Mouse (Mus musculus): Measurements from ENCODE around the gene Kif1b. TPM values are rescaled to one million over a fixed set of nuclear protein-coding genes. Genes with fewer than 3 reads are reported as not detected.

Kif1b gene
- total RNA-seq (2021), result 100 to 1,000 TPM; 221 to 265 TPM
- long read RNA-seq, experiment 1, full-length matches to known transcripts, result 5 of 110 reads
- long read RNA-seq, experiment 1, partial matches to known transcripts, result 11 of 110 reads
- long read RNA-seq, experiment 1, other reads (novel, unspliced or antisense), result 94 of 110 reads
- long read RNA-seq, experiment 2, full-length matches to known transcripts, result 5 of 222 reads
- long read RNA-seq, experiment 2, partial matches to known transcripts, result 40 of 222 reads
- long read RNA-seq, experiment 2, other reads (novel, unspliced or antisense), result 177 of 222 reads

DNA sequence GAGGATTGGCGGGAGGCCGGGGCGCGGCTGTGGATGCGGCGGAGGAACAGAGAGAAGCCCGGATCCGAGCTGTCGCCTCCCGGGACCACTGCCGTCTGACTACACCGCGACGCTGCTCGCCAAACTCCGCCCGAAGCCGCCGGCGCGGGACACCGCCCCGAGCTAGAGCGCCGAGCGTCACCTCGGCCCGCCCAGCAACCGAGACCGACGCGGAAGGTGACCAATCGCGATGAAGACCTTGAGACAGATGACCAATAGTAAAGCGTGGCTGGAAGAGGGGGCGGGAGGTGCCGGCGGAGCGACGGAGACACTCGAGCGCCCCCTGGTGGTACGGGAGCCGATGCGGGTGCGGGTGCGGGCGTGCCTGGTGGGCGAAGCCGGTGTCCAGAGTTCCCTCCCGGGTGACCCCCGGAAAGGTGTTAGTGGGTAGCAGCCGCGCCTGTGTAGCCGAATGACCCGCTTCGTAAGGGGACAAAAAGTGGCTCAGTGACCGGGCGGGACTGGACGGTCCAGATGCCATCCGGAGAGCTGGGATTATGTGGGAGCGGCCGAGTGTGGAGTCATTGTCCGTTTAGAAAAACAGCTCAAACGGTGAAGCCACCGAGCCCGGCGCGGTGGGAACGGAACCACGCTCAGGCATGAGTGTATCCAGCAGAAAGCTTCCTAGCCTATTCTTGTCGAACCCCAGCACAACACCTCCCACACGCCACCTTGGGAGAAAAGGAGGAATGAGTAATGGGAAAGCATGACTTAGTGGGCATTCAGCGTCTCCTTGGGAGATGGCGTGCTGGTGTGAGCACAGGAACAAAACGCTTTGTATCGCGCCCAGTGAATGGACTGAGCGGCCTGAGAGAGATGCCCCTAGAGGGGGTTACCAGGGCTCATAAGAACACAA is at the start of gene Kif1b:
TSS of gene Kif1b (minus strand) at position 98 of the 895 bp plus-strand sequence.
- intact Hi-C loops (cut with DNase I; ENCODE audit: low total_unique reads), result no loop called here
- peak; percentile 98 for DNase-seq

DNA sequence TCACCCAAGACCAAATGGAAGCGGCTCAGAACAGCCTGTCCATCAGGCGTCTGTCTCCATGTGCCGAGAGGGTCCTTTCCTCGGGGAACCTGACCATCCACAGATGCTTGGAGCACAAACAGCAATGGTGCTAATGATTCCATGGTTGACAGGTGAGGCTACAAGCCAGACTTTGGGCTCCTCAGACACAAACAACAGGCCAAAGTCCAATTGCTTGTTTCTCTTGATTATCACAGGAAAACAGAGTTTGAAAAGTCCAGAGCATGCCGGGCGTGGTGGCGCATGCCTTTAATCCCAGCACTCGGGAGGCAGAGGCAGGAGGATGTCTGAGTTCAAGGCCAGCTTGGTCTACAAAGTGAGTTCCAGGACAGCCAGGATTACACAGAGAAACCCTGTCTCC is 47.2 kb upstream of the Kif1b start:
- intact Hi-C loops (cut with DNase I; ENCODE audit: low total_unique reads), result no loop called here
- no peak for DNase-seq

DNA sequence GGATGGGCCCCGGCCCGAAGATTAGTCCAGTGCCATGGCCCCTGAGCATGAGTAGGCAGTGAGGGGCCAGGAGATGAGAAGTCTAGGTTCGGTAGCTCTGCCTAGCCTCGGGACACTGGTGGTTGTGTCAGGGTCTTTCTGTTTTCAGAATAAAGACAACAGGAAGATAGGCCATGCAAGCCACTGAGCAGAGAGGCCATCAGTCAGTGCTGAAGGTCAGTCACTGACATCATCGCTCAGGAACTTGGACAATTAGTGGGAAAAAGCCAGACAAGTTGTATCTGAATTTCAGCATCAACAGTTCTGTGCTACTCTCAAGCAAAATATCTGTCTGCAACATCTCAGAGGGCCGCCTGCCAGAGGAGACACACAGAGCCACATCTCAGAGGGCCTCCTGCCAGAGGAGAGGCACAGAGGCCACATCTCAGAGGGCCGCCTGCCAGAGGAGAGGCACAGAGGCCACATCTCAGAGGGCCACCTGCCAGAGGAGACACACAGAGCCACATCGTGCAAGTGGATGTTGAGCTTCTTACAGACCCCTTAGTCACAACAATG is 44.2 kb upstream of the Kif1b start:
- DNase-seq, result peak; percentile 28
- intact Hi-C loops (cut with DNase I; ENCODE audit: low total_unique reads), result no loop called here

GRCm38 (mm10) chr4:149348963-149349362 is 41.5 kb upstream of the Kif1b start:
- no peak for DNase-seq
- intact Hi-C loops (cut with DNase I; ENCODE audit: low total_unique reads), result no loop called here

DNA sequence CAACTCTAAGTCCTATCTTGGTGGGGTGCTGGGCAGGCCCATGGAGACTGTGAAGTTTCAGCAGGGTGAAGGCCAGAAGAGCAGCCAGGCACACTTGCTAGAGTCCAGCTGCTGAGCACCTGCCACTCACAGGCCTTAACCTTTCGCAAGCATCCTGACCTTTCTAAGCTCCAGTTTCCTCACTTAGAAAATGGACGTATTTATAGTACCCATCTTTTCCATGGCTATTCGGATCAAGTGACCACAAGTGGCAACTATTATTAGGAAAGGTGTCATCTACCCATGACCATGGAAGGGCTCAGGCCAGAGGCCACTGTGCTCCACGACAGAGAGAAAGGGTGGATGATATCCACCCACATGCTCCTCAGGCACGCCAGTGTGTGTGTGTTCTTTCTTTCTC is 38.4 kb upstream of the Kif1b start:
- intact Hi-C loops (cut with DNase I; ENCODE audit: low total_unique reads), result no loop called here
- peak; percentile 59 for DNase-seq

DNA sequence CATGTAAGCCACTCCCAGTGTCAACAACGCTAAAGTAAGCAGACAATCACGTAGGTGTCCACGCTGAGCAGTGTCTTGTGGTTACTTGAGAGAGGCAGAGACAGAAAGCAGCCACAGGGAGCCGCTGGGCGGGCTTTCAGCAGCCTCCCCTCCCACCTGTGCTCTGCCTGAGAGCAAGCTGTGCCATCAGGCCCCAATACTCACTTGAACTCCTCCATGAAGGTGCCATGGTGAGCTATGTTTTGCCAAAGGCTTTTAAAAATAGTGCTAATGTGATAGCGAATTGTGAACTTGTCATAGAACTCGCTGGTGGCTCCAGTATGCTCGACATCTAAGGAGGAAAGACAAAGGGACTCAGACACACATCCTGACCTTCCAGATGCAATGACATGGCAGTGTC is 36.8 kb upstream of the Kif1b start:
- no peak for DNase-seq
- intact Hi-C loops (cut with DNase I; ENCODE audit: low total_unique reads), result no loop called here

DNA sequence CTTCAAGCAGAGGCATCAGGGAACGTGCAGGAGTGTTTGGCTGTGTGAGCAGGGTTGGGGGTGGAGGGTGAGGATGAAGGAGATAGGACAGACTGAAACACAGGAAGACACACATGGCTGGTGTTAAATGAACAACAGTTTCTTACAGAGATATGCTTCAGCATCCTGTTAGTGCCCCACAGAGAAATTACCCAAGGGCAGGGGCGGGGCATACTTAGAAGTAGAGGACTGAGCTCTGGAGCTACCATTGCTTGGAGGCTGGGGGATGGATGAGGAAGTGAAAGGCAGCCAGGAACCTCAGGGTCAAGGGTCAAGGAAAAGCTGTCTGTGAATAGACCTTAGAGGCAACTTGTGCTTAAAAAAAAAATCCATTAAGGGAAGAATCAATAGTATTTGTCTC is 33.2 kb upstream of the Kif1b start:
- no peak for DNase-seq
- intact Hi-C loops (cut with DNase I; ENCODE audit: low total_unique reads), result no loop called here

- no peak for DNase-seq
- intact Hi-C loops (cut with DNase I; ENCODE audit: low total_unique reads), result loop anchor here (10.0 kb wide), 1 partner anchor 175 kb away; the partner anchor contains the start of gene Pgd
Observed at GRCm38 (mm10) chr4:149339426-149340214, 32.1 kb upstream of the Kif1b start.

GRCm38 (mm10) chr4:149338137-149338536 is 30.6 kb upstream of the Kif1b start:
- intact Hi-C loops (cut with DNase I; ENCODE audit: low total_unique reads), result loop anchor here (10.0 kb wide), 1 partner anchor 173 kb away; the partner anchor contains the start of gene Pgd
- DNase-seq, result no peak

- peak; percentile 23 for DNase-seq
- intact Hi-C loops (cut with DNase I; ENCODE audit: low total_unique reads), result loop anchor here (10.0 kb wide), 1 partner anchor 173 kb away; the partner anchor contains the start of gene Pgd
Observed at GRCm38 (mm10) chr4:149337353-149337752, 29.9 kb upstream of the Kif1b start.

DNA sequence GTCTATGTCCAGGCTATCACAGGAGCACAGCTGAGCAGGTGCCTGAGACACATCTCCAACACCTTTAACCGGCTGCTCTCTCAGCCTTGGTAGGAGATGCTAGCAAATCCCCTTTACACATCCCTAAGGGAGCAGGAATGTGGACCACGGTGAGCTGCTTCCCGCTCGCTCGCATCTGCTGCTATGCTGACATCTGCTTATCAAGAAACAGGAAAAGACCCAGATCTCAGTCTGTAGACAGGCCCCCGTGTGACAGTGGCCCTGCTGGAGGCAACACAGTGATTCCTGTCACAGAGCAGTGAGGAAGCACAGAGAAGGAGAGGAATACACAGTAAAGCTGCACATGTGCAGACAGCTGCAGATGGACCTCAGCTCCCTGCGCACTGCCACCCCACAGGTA is 28.8 kb upstream of the Kif1b start:
- no peak for DNase-seq
- intact Hi-C loops (cut with DNase I; ENCODE audit: low total_unique reads), result loop anchor here (10.0 kb wide), 1 partner anchor 172 kb away; the partner anchor contains the start of gene Pgd

DNA sequence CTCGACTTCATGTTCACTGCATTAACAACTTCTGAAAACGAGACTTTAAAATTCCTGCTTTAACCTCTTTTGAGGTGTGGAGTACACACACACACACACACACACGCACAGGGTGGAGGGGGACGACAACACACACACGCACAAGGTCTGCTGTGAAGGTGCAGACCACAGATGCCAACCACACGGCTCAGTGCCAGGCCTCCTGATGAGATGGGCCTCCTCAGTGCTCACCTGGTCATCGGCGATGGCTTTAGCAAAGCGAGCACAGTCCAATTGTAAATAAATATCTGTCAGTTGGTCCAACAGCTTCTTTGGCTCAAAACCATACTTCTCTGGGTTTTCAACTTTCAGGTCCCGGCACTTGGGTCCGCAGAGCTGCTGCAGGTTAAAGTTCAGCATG is 27.4 kb upstream of the Kif1b start:
- DNase-seq, result no peak
- intact Hi-C loops (cut with DNase I; ENCODE audit: low total_unique reads), result loop anchor here (10.0 kb wide), 1 partner anchor 170 kb away; the partner anchor contains the start of gene Pgd

DNA sequence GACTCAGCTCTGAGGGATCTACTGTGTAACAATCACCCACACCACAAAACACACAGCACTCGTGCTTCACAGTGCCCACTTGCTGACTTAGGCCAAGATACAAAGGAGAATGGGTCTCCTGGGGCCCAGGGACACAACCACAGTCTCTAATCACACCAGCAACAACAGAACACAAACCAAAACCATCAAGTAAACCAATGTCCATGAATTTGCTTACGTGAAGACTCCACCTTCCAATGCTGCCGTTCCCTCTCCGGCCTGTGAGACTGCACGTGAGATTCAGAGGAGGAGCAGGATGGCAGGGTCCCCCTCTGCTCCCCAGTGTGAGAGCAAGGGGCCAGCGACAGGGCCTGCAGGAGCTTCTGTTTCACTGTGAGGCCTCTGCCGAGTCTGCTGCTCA is 25.2 kb upstream of the Kif1b start:
- no peak for DNase-seq
- intact Hi-C loops (cut with DNase I; ENCODE audit: low total_unique reads), result loop anchor here (10.0 kb wide), 1 partner anchor 168 kb away; the partner anchor contains the start of gene Pgd

DNA sequence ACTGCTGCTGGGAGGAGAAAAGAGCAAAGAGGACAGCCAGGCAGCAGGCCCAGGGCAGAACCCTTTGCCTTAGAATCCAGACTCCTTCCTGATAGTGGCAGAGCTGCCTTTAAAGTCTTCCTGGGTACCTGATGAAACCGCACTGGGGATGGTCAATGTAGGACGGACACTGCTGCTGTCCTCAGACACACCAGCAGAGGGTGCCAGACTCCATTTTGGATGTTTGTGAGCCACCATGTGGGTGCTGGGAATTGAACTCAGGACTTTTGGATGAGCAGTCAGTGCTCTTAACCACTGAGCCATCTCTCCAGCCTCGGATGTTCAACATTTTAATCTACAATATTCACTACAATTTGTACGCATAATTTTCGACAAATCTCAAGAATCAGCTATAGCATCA is 23.0 kb upstream of the Kif1b start:
- intact Hi-C loops (cut with DNase I; ENCODE audit: low total_unique reads), result loop anchor here (10.0 kb wide), 1 partner anchor 166 kb away; the partner anchor contains the start of gene Pgd
- DNase-seq, result no peak

- DNase-seq, result no peak
- intact Hi-C loops (cut with DNase I; ENCODE audit: low total_unique reads), result no loop called here
Observed at GRCm38 (mm10) chr4:149328735-149329134, 21.2 kb upstream of the Kif1b start.

- no peak for DNase-seq
- intact Hi-C loops (cut with DNase I; ENCODE audit: low total_unique reads), result no loop called here
Observed at GRCm38 (mm10) chr4:149327281-149327680, 19.8 kb upstream of the Kif1b start.

GRCm38 (mm10) chr4:149325411-149326162 is 18.1 kb upstream of the Kif1b start:
- intact Hi-C loops (cut with DNase I; ENCODE audit: low total_unique reads), result no loop called here
- DNase-seq, result no peak

DNA sequence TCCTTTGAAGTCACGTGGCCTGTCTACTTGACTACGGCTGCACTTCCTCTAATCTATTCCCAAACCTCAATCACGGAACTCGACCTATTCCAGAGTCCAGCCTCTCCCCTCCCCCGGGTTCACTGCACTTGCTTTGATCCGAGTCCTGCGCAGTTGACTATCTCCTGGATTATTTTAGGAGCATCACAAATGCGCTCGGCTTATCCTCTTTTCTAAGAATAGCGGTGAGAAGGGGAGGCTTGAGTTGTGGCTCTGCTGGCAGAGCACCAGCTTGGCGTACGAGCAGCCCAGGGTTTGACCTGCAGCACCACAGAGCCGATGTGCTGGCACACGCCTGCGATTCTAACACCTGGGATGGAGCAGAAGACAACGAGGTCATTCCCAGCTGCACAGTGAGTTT is 16.2 kb upstream of the Kif1b start:
- intact Hi-C loops (cut with DNase I; ENCODE audit: low total_unique reads), result no loop called here
- peak; percentile 31 for DNase-seq

DNA sequence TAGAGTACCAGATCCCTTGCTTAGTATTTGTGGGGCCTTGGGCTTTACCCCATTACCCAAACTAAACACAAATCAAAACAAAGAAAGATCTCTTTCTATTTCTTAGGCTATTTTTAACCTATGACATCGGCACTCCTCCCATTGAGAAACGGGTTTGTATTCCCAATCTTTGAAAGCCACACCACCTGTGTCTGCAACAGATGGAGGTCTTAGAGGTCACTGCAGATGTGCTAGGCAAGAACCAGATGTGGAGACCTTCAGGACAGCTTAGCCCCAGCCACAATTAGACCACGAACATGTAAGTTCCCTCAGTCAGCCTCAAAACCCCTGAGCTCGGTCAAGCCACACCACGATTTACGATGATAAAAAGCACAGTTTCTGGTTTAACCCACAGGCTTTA is 15.2 kb upstream of the Kif1b start:
- intact Hi-C loops (cut with DNase I; ENCODE audit: low total_unique reads), result no loop called here
- DNase-seq, result no peak
